Mouse (Mus musculus) left cerebral cortex, adult 11 months (tissue): ENCODE data around the gene Trem3.

Experiments
- DNase-seq: peaks from one replicate; pipeline ENCODE4 v3.0.0; 2022; ENCODE audit warnings: low spot score

Gene Trem3

DNA sequence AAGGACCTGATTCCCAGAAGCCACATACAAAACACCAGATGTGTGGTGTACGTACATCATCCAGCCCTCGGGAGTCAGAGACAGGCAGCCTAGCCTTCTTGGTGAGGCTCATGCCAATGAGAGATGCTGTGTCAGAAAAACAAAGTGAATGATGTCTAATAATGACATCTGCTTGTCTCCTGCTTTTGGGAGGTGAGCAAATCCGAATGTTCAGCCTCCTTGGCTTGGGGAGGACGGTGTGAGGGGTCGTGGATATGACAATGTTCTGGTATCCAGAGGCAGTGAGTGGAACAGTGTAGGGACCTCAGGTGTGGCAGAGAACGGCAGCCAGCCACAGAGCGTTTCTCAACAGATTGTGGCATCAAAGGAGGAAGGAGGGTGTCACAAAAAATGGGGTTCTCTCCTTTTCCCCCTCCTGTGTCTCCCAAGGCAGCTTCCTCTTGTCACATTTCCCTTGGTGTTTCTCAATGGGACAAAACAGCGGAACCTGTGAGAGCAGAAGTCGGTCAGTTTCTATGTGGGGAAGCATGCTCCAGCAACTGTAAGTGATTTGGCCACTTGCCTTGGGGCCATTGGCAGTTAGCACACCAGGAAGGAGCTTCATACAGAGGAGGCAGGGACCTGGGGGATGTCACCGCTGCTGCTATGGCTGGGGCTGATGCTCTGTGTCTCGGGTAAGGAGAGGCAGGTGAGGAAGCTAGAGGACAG, at the start of gene Trem3:
Gene Trem3, plus strand, starts transcription at position 557 of the 708 bp plus-strand sequence.
- no peak for DNase-seq

DNA sequence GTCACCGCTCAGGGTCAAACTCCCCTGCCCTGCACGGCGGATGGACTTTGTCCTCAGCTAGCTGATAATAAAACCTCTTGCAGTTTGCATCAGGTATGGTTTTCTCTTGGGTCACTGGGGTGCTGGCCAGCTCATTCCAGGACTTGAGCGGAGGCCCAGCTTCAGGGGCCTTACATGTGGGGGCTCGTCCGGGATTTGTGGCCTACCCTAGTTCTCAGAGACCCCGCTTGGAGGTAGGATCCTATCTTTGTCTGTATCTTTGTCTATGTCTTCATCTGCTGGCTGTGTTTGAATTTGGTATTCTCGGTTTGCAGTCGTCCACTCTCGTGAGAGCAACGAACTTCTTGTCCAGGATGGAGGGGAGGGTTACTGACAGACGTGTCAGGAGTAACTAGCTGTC, 44.5 kb upstream of the Trem3 start:
- DNase-seq: no peak

DNA sequence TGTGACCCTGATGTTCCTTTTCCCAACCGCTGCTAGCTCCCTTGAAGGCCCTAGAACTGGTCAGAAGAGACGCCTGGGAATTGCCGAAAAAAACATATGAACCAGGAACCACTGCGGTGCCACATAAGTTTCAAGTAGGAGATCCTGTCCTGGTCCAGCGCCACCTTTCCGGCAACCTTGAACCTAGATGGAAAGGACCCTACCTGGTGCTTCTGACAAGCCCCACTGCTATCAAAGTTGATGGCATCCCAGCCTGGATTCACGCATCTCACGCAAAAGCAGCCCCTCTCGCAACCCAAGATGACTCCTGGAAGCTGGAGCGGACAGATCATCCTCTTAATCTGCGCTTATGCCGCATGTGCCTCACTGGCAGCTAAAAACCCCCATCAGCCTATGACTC, 35.0 kb upstream of the Trem3 start:
- DNase-seq: no peak

DNA sequence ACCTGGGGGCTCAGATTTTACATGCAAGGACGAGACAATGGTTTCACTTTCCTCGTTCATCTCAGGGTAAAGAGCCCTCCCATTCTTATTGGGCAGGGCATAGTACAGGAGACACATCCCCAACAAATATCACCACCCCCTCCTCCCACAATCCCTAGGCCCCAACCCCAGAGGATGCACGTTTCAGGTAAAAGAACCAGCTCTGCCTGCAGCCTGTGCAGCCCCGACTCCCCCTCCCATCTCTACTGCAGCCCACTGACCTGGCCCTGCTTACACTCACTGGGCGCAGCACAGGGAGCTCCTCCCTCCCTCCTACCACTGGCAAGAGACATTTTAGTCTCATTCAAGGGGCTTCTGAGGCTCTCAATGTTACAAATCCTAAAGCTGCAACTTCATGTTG, 34.1 kb upstream of the Trem3 start:
- DNase-seq: no peak

DNA sequence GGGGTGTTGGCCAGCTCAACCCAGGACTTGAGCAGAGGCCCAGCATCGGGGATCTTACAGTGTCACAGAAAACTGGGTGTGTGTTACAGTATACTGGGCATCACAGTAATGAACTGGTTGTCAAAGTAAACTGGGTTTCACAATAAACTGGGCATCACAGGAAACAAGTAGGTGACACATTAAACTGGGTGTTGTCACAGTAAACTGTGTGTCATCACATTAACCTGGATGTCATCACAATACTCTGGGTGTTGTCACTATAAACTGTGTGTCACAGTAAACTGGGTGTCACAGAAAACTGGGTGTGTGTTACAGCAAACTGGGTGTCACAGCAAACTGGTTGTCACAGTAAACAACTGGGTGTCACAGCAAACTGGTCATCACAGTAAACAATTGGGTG, 32.1 kb upstream of the Trem3 start:
- no peak for DNase-seq

DNA sequence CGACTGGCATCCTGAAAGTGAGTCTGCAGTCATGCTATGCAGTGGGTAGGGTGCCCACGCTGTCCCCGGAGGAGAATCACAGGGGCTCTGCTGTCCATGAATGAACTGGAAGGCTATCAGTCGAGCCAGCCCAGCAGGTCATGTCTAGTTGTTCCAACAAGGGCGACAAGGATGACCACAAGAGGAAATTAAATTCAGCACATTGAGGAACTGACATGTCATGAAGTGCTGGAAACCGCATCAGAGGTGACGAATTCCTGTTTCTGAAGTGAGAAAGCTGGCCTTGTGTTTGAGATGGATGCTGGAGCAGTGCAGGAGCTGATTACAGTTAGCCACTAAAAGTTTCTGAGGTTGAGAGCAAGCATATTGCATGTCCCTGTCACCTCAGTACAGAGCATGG, 16.9 kb upstream of the Trem3 start:
- no peak for DNase-seq

DNA sequence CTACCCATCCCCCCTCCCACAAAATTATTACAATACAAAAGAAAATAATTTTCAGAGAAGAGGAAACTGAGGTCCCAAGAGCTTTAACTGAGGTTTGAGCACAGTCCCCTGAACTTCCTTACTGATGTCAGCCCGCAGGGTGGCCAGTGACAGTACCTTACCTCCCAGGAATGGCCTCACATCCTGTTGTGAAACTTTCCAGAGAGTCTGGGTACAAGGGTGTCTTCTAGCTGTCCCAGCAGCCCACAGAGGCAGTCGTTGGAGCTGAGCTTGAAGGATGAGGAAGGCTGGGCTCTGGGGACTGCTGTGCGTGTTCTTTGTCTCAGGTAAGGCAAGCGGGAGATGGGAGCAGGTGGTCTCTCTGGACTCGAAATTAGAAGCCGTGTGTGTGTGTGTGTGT, 15.1 kb upstream of the Trem3 start, which contains the start of gene Trem1:
Gene Trem1, plus strand, starts transcription at position 251 of the 400 bp plus-strand sequence.
- no peak for DNase-seq

DNA sequence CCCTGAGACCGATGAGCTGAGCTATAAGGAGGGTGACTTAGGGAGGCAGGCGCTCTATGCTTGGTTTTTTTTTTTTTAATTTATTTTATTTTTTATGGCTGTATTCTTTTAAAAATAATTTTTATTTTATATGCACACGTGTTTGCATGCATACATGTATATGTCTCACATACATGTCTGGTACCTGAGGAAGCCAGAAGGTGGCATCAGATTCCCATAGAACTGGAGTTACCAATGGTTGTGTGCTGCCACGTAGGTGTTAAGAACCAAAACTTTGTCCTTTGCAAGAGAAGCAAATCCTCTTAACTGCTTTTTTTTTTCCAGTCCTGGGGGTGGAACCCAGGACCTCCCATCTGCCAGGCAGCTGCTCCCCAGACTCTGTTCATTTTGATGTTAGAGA, 13.8 kb upstream of the Trem3 start:
- DNase-seq: no peak

DNA sequence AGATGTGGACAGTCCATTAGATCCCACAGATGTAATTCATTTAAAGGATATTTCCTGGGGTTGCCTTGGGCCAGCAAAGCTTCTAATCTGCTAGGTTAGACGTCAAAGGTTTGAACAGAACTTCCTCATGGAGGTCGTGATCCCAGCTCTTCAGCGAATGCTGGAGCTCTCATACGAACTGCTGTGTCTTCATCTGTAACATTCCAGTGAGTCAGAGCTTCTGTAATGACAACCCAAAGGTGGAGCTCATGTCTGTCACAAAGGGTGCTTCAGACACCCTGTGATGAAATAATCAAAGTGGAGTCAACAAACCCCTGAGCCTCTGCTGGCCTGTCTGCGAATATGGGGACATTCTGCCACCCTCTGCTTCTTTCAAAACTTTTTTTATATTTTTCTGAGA, 13.0 kb upstream of the Trem3 start:
- DNase-seq: no peak

DNA sequence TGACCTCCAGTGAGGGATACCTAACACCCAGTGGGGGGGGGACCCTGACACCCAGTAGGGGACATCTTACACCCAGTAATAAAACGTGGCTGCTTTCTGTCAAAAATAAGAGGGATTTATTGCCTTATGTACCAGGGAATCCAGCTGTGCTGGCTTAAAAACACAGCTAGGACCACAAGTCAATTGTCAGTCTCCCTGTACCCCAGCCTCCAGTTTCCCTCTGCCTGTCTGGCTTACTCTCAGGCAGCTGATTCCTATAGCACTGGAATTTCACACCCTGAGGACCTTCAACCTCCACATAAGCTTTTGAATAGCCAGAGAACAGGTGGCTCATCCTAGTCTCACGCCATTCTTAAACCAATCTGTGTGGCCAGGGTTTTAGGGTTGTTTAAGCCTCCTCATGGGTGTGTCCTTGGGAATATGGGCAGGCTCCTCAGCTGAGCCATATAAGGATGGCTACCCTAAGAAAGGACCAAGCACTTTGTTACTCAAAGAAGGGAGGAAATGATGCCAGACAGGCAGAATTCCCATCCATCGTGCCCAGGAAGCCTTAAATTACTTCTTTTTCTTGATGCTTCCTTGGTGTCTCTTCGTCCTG, 11.7 kb upstream of the Trem3 start:
- no peak for DNase-seq

DNA sequence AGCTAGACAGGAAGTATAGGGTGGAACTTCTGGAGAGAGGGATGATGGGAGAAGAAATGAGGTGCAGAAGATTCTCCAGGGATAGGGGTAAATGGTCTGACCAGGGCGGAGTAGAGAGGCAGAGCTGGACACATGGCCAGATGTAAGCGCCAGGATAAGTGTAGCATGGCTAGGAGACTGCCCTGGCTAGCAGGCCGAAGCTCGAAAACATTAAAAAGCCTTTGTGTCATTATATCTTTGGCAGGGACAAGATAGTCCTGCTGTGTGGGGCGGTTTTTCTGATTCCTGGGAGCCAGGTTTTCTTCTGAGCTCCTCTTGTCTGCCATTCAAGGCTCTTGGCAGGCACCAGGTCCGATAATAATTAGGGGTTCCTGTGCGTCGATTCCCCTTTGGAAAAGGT, 10.0 kb upstream of the Trem3 start:
- no peak for DNase-seq

DNA sequence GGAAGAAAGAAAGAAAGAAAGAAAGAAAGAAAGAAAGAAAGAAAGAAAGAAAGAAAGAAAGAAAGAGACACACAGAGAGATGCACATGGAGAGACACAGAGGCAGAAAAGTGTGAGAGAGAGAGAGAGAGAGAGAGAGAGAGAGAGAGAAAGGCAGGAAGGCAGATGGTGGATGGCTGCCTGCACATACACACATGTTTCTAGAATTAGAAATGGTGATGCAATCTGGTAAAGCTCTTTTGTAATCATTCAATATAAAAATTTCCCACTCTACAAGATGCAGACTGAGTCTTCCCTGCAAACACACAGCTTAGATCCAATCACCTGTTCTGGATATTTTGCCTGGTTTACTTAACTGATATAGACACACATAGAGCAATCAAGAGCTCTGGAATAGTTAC, 1.5 kb downstream of the Trem3 start:
- DNase-seq: no peak

DNA sequence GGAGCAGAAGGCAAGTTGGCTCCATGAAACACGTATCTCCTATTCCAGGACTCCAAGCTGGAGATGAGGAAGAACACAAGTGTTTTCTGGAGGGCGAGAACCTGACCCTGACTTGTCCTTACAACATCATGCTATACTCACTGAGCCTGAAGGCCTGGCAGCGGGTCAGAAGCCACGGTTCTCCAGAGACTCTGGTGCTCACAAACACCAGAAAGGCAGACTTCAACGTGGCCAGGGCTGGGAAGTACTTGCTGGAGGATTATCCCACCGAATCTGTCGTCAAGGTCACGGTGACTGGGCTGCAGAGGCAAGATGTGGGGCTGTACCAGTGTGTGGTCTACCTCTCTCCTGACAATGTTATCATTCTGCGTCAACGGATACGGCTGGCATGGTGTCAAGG, 1.9 kb downstream of the Trem3 start:
- no peak for DNase-seq

DNA sequence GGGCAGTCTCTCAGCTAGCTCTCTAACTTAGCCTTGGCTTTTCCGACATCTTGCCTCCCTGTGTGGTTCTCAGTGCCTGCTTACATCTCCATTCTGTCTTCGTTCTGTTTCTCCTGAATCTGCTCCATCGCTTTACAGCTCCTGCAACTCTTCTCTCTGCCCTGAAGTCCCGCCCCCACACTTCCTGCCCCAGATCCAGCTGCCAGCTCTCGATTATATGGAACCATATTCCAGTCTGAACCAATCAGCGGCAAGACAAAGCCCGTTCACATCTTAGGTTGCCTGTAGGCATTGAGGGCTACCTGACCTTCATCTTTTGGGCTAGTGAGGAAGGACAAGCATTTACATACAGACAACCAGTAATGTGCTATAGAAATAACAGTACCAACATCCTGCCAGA, 3.1 kb downstream of the Trem3 start:
- no peak for DNase-seq

DNA sequence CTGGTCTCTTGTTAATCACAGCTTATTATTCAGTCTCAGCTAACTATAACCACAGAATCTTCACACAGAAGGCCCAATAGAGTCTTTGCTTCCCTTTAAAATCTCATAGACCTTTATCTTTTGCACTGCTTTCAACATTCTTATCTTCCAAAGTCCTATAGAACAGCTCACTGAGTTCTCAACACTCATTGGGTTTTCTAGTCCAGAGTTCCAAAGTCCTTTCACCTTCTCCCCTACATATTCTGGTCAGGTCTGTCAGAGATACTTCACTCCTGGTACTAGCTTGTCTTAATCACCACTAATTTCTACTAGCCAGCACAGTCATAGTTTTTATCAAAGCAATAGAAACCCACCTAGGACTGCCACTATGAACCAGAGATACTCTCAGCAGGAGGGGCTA, 9.0 kb downstream of the Trem3 start:
- DNase-seq: no peak

DNA sequence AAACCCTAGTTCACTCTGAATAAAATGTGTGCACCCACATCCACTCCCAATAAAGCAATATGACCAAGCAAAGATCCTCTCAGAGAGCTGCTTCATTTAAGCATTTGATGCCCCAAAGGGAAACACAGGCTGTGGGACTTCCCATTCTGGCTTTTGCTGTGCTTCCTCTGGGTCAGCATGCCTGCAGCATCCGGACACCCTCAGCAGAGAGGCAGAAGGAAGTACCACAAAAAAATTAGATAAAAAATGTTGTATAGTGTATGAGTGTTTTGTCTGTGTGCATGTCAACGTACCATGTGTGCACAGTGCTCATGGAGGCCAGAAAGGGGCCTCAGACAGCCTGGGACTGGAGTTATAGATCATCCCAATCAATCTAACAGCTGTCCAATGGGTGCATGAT, 14.3 kb downstream of the Trem3 start:
- DNase-seq: no peak

DNA sequence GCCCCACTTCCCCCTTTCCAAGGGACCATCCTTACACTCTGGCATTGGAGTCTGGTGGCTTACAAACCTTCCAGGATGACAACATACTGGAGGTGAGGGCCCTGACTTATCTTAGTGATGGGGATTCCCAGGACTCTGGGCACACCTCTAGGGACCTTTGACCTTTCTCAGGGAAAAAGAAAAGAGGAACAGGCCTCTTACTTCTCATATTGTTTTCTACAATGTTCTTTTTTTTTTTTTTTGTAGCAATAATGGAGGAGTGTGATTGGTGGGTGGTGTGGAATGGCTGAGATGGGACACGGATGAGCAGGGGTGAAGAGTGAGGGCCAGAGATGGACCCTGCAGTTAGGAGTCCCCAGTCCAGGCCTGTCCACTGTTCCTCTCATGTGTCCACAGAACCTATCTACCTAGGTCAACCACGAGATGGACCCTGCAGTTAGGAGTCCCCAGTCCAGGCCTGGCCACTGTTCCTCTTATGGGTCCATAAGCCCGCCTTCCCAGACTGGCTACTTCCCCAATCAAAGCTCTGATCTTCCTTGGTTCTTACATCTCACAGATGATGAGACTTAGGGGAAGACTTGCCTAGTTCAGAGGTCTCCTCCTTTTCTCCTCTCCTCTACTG, 16.3 kb downstream of the Trem3 start, which contains the start of gene Treml4:
Gene Treml4, plus strand, starts transcription at position 555 of the 622 bp plus-strand sequence.
- DNase-seq: no peak

DNA sequence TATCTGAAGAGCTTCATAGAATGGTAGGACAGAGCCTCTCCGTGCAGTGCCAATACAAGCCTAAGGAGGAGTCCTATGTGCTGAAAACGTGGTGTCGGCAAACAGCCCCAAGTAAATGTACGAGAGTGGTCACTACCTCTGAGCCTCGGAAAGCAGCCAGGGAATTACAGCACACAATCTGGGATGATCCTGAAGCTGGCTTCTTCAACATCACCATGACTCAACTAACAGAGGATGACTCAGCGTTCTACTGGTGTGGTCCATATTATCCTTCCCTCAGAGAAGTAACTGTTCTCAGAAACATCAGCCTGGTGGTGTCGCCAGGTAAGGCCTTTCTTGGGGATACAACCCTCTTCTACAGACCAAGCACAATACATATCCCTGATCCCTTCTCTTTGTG, 17.1 kb downstream of the Trem3 start:
- DNase-seq: no peak

DNA sequence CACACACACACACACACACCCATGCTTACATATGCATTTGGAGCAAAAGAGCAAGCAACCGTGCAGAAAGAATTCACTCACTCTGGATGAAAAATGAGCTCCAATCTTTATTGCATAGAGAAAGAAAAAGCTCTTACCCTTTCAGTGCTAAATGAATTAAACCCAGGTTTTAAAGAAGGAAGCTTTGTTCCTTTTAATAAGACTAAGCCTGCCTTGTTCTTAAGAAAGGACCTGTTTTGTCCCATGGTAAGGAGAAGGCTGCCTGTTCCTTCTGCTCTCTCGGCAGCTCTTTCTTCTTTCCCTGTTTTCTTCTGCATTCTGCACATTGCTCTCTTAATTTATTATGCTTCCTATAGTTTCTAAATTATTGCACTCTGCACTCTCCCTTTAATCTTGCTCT, 18.6 kb downstream of the Trem3 start:
- no peak for DNase-seq

DNA sequence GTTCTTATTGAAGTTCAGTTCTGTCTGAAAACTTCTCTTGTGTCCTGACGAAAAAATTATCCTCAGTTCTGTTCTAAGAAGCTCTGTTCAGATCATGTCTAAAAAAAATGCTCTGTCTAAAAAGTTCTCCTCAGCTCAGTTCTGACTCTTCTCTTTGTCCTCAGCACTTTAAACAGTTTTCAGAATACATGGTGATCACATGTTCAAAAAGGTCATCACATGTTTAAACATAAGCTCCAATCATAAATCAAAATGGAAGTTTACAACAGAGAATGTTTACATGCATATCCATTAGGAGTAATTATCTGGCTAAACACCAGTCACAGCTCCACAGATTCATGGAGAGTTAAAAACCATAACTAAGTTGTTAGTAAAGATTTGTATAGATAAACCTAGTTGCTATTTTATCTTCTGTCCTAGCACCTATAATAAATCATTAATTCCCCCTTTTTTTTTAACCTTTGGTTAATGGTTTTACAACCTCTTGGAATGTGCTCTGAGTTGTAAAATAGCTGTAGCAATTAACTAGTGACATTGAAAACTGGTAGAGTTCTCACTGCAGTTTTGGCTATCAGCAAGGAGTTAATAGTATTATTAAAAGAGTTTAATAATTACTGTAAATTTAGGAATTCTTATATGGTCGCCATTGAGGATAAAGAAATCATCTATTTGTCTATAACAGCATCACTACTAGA, 19.2 kb downstream of the Trem3 start:
- no peak for DNase-seq

DNA sequence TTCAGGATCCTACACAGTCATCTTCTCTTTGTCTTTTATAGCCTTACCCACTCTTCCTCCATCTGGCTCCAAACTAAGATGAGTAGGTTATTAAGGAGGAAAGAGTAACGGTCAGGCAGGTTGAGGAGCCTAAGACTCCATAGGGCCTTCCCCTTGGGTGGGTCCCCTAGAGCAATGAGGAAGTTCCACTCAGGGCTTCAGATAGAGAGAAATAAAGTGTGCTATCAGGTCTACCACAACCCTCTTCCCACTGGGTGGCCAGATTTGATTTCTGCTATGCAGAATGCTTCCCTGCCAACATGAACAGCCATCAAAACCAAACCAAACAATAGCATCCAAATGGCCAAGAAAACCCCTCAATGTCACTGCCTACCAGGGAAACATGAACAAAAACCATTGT, 20.0 kb downstream of the Trem3 start:
- no peak for DNase-seq

DNA sequence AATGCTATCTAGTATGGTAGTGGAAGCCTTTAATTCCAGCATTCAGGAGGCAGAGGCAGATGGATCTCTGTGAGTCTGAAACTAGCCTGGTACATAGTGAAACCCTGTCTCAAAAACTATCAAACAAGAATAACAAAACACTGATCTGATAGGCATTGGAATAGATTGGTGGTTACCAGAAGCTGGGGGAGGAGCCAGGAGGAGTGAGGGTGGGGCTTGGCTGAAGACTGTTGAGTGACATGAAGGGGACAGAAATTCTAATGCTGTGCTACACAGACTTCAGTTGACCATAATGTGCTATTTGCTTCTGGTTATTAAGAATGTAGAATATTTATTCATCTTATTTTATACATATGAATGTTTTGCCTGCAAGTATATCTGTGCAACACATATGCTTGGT, 20.7 kb downstream of the Trem3 start:
- DNase-seq: no peak

DNA sequence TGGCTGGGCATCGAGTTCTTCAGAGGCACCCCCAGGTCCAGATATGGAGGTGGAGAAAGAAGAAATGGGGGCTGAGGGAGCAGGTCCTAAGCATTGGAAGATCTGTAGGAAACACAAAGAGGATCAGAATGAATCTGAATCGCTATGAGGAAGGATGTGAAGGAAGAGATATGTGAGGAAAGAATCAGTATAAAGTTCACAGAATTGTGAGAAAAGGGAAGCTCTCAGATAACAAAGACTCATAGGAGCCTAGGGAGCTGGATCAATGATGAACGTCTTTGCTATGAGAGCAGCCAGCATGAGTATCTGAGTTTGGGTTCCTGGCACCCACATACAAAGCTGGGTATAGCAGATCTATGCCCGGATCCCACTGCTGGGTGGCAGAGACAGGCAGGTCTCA, 22.3 kb downstream of the Trem3 start:
- DNase-seq: no peak
